Mouse (Mus musculus) lung, postnatal 36 days (tissue): Measurements from ENCODE around the gene Macrod1.
"Not testable (repeated sequence)": the region's sequence is repeated elsewhere in the genome, so short reads cannot be mapped to it uniquely, and the experiment has no call there.

Experiments
- DNase-seq: peaks from one replicate; pipeline ENCODE4 v3.0.0; 2022; ENCODE audit warnings: mixed read lengths

Gene Macrod1

DNA sequence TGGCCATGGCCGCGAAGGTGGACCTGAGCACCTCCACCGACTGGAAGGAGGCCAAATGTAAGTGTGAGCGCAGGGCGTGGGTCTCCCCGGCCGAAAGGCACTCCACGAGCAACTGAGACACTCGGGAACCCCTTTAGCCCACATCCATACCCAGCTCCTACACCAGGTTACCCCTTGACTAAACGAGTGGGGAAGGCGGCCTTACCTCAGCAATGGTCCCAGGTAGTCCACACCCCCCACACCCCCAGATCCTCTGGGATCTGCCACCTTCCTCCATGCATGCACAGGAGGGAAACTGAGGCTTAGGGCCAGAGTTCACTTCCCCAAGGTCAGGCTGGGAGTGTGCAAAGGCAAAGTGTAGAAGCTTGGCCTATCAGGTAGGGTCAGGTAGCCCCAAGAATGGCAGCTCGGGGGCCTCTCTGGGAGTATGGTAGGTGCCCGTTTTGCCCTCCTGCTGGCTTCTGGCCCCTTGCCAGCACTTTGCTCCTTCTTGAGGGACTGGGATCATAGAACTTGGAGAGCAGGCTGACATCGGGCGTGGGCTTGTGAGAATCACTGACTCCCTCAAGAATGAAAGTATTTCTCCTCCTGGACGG lies 614 bp downstream of the Macrod1 start:
- DNase-seq: no peak

DNA sequence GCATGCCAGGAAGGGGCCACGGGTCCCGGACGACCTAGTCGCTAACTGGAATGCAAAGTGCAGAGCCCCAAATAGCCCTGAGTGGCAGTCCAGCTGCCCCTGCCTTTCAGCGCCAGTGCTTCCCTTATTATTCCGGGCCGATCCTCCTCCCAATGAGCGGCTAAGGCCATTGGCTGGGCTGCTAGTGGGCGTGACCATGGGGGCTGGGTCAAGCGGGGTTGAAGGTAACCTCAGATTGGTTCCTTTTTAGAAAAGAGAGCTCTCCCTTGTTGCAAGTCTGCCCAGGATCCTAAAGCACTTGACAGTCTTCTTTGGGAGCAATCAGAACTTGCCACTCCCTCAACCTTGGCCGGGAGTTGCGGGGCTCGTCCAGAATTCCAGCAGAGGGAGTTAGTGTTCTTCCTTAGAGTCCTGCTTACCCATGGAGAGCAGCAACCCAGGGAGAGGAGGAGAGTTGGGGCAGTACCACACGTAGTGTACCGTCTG lies 1.2 kb downstream of the Macrod1 start:
- DNase-seq: peak; percentile 91

- DNase-seq: no peak
These were observed 1.9 kb downstream of the Macrod1 start for GRCm38 (mm10) chr19:7058541-7058940.

GRCm38 (mm10) chr19:7062110-7062509 lies 5.5 kb downstream of the Macrod1 start:
- no peak for DNase-seq

GRCm38 (mm10) chr19:7062916-7063315 lies 6.3 kb downstream of the Macrod1 start:
- no peak for DNase-seq

DNA sequence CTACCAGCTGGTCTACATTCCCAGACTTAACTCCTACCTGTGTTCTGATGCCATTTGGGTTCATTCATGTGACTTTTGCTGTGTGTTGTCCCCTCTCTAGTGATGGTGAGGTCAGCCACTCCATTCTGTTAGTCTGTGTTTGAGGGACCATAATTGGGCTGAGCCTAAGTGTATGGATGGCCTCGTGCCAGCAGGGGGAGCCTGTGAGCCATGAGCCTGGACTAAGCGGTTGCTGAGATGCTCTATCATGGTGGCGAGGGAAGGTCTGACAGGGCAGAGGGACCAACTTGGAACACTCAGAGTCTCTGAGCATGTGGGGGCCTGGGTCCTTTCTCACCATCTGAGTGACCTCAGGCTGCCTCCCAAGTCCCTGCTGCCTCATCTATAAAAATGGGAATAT lies 8.0 kb downstream of the Macrod1 start:
- peak; percentile 87 for DNase-seq

DNA sequence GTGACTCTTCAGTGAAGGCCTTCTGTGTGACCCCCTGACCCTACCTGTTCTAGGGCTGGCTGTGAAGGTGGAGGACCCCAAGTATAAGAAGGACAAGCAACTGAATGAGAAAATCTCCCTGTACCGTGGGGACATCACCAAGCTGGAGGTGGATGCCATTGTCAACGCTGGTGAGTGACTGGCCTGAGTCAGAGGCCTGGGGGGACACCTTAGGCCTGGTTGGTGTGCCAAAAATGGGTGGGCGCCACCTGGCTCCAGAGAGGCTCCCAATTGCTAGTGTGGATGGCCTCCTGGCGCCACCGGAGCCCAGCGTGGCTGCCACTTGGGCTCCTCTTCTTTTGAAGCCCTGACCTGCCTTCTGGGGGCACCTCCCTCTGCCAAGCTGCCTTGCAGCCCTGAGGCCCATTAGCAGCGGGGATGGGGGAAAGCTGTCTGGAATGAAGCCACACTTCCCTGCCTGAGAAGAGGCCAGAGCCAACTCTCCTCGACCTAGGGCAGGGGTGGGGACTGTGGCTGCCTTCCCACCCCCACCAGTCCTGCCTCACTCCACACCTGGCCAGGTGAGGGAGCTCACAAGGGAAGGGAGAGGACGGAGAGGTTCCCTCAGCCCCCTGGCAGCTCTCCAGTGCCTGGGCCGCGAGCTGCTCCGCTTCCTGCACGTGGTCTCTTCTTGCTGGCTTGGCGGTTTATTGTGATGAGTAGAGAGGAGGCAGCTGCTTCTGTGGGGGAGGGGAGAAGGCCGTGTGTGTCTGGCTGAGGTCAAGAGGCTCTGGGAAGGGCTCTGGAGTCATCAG lies 9.6 kb downstream of the Macrod1 start:
- DNase-seq: no peak

- no peak for DNase-seq
These were observed 10.3 kb downstream of the Macrod1 start for GRCm38 (mm10) chr19:7066828-7067342.

GRCm38 (mm10) chr19:7067344-7068050 lies 10.9 kb downstream of the Macrod1 start:
- no peak for DNase-seq

- DNase-seq: peak; percentile 83
These were observed 11.5 kb downstream of the Macrod1 start for GRCm38 (mm10) chr19:7068136-7068535.

- no peak for DNase-seq
These were observed 12.3 kb downstream of the Macrod1 start for GRCm38 (mm10) chr19:7068661-7069531.

GRCm38 (mm10) chr19:7069781-7070763 lies 13.5 kb downstream of the Macrod1 start:
- peak; percentile 21 for DNase-seq

GRCm38 (mm10) chr19:7070775-7071174 lies 14.2 kb downstream of the Macrod1 start:
- no peak for DNase-seq

GRCm38 (mm10) chr19:7072221-7072620 lies 15.6 kb downstream of the Macrod1 start:
- DNase-seq: no peak

DNA sequence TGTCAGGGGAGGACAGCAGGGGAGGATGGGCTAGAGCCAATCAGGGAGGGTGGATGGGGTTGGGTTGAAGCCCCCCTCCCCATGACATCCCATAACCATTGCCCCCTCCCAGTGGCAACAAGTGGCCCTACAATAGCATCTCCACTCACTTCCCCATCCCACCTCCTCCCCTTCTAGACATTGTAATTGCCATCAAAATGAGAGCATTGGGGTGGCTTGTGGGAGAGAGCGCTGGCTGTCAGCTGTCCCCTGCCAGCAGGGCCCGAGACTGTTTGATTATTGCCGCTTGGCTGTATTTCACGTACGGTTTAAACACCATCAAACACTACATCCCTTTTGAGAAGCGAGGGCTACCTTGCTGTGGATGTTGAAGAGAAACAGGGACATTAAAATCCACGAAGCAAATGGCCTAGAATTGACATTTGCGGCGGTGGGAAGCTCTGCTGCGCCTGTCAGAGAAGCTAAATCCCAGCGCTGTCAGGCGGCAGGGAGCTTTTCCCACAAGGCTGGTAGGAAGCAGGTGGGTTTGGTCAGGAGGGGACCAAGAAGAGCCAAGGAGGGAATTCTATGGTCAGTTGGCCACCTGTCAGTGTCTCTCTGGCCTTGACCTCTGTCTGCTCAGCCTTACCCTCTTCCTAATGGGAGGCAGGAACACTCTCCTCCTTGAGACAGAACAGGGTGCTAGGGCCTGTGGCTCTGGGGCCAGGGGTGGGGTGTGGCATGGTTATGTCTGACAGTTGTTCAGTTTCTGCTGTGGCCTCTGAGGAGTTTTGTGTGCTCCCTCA lies 17.6 kb downstream of the Macrod1 start:
- no peak for DNase-seq

DNA sequence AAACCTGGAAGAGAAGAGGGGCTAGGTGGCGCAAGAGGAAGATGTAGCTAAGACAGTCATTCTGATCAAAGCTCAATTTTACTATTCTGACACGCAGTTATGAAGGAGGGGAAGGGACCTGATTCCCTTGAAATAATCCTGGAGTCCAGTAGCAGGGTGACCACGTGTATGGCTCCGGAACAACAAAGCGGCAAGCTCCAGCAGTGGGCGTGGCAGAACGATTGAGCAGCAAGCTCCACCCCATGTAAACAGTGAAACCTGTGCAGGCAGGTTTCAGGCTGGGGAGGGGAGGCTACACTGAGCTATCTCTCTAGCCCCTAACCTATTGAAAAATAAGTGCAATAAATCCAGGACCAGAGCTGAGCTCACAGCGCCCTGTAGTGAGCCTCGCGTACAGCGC lies 18.7 kb downstream of the Macrod1 start:
- DNase-seq: not testable (repeated sequence)

DNA sequence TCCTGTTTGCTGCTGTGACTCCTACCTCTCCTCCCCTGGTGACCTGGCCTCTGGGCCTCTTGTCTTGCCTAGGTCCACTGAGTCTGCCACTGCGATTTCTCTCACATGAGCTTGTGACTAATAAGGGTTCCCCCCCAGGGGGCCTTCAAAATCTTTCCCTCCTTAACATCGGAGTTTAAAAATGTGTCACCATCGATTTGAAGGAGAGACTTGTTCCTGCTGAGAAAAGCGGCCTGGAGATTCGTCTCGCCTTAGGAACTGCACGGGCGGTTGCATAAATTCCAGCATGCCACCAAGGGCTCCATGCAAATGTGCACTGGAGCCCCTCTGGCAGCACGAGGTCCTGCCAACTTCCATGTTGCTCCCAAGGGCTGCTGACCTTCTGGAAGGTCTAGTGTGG lies 21.1 kb downstream of the Macrod1 start:
- DNase-seq: no peak

GRCm38 (mm10) chr19:7078271-7078670 lies 21.7 kb downstream of the Macrod1 start:
- DNase-seq: no peak

DNA sequence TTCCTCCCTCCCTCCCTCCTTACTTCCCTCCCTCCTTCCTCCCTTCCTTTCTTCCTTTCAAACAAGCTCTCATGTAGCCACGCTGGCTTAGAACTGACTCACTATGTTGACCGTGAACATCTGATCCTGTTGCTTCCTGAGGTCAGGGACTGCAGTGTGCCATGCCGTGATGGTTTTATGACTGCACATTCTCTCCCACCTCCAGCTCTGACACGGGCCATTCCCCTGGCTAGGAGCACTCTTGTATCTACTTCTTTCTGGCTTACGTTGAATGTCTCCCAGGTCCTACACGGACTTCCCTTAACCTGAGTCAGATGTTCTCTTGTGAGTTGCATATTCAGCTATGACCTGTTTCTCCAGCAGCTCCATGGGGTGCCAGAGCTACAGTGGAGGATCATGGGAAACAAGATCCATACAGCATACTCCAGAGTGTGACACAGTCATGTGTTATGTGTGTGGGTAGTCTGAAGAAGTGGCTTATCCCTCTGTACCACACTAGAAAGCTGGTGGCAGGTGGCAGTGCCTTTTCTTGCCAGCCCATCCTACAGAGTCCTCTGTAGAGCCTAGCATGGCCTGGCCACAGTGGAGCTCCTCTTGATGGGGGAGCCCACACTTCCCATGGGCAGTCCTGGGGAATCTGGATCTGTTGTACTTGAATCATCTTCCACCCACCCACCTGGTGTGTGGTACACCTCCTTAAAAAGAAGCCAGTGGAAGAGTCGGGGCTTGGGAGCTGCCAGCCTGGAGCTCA lies 25.1 kb downstream of the Macrod1 start:
- no peak for DNase-seq
